10 mouse cellular contexts compared by ENCODE assay signal in genomic region chr8:48508641-48509599, GRCm38 (mm10).
DNase-seq lines count a peak whose midpoint lies in the region; ATAC-seq lines count a peak whose summit lies in the region.
"Had no signal": no experiment of that assay in that cellular context is flagged by ENCODE, and none has a peak within 500 bp of the region (broad histone marks: within the 10 kb centered on the region; RNA-seq: fewer than 3 reads in every experiment).

No protein-coding gene starts in this region.

- H3K27me3 ChIP-seq in heart, embryonic 12.5 days (replicated peaks) = no peaks in the 10 kb centered on the region
- no peaks in the 10 kb centered on the region for H3K27me3 ChIP-seq in forebrain, embryonic 11.5 days (ENCODE audit: control insufficient read depth, insufficient read depth, low read length)
- no peaks in the 10 kb centered on the region for H3K27me3 ChIP-seq in midbrain, embryonic 10.5 days (ENCODE audit: low read depth, poor library complexity, severe bottlenecking)
- H3K27me3 ChIP-seq: CH12.LX had no signal

- no peaks in the 10 kb centered on the region for H3K36me3 ChIP-seq in heart, embryonic 12.5 days
- no peaks in the 10 kb centered on the region for H3K36me3 ChIP-seq in forebrain, embryonic 11.5 days (ENCODE audit: control insufficient read depth, insufficient read depth, low read length)
- H3K36me3 ChIP-seq in midbrain, embryonic 10.5 days = peaks cover 36% of the 10 kb centered on the region

- DNase-seq in heart, adult 11 months = peak; percentile 72
- peak; percentile 78 for DNase-seq in MN1 (ENCODE audit: low spot score)
- no peak for DNase-seq in forebrain, embryonic 11.5 days (ENCODE audit: low spot score)
- peak; percentile 47 for DNase-seq in midbrain, embryonic 10.5 days (ENCODE audit: low spot score)
- DNase-seq in ovary, adult 18-20 months (ENCODE audit: low spot score) = no peak
- no peak for DNase-seq in thymus, postnatal 4 days
- no peak for DNase-seq in adrenal gland, postnatal 25 days
- DNase-seq: lung, postnatal 36 days had no signal

- 71% methylated on average over 29 of the region's 29 CpGs for WGBS in heart, embryonic 12.5 days
- 58% methylated on average over 29 of the region's 29 CpGs for WGBS in forebrain, embryonic 11.5 days
- 62% methylated on average over 29 of the region's 29 CpGs for WGBS in midbrain, embryonic 10.5 days

- no peak overlapping the region for H3K4me3 ChIP-seq in heart, embryonic 12.5 days
- 0 out of 2 replicates have a peak overlapping the region, but pooled peaks have one; percentile 5 for H3K4me3 ChIP-seq in forebrain, embryonic 11.5 days (ENCODE audit: low read depth, low read length)
- H3K4me3 ChIP-seq in midbrain, embryonic 10.5 days = peak overlapping the region; percentile 20

- ATAC-seq in heart, embryonic 12.5 days (ENCODE audit: insufficient number of reproducible peaks, low FRiP score) = no peak
- ATAC-seq in forebrain, embryonic 11.5 days (replicated peaks; ENCODE audit: low FRiP score) = peak; percentile 56

- peaks cover 9% of the 10 kb centered on the region; the same call in 1 of the 2 replicates for H3K4me1 ChIP-seq in heart, embryonic 12.5 days (replicated peaks)
- H3K4me1 ChIP-seq in forebrain, embryonic 11.5 days (replicated peaks; ENCODE audit: control insufficient read depth, insufficient read depth, low read length) = peaks cover 6% of the 10 kb centered on the region
- H3K4me1 ChIP-seq in midbrain, embryonic 10.5 days = peaks cover 21% of the 10 kb centered on the region

- H3K27ac ChIP-seq in heart, embryonic 12.5 days (ENCODE audit: poor library complexity, severe bottlenecking) = no peak overlapping the region
- H3K27ac ChIP-seq in forebrain, embryonic 11.5 days (ENCODE audit: low read depth, low read length) = no peak overlapping the region
- peak overlapping the region; percentile 39; the same call in 1 of the 2 replicates for H3K27ac ChIP-seq in midbrain, embryonic 10.5 days (replicated peaks)

- H3K9me3 ChIP-seq in heart, embryonic 12.5 days (replicated peaks) = no peaks in the 10 kb centered on the region; the same call in 1 of the 2 replicates
- H3K9me3 ChIP-seq in forebrain, embryonic 11.5 days (ENCODE audit: control insufficient read depth, low read length) = no peaks in the 10 kb centered on the region
- peaks cover 4% of the 10 kb centered on the region; the same call in 1 of the 2 replicates for H3K9me3 ChIP-seq in midbrain, embryonic 10.5 days (replicated peaks)

- no peak overlapping the region for H3K4me2 ChIP-seq in heart, embryonic 12.5 days
- peak overlapping the region; percentile 34 for H3K4me2 ChIP-seq in forebrain, embryonic 11.5 days (ENCODE audit: low read depth, low read length, severe bottlenecking)

- H3K9ac ChIP-seq in heart, embryonic 12.5 days = no peak overlapping the region
- H3K9ac ChIP-seq in forebrain, embryonic 11.5 days (ENCODE audit: low read length) = no peak overlapping the region

Comparison
In these comparisons a context has a peak if more than half of its experiments do, and no peak if none do; other contexts are left out.
1. DNase-seq: peak in heart, adult 11 months (single experiment), MN1 (single experiment) and midbrain, embryonic 10.5 days (single experiment); none in forebrain, embryonic 11.5 days (single experiment), ovary, adult 18-20 months (single experiment), thymus, postnatal 4 days (single experiment) and adrenal gland, postnatal 25 days (single experiment).